Mouse (Mus musculus): ENCODE measurements around the gene Ccnf.

DNA sequence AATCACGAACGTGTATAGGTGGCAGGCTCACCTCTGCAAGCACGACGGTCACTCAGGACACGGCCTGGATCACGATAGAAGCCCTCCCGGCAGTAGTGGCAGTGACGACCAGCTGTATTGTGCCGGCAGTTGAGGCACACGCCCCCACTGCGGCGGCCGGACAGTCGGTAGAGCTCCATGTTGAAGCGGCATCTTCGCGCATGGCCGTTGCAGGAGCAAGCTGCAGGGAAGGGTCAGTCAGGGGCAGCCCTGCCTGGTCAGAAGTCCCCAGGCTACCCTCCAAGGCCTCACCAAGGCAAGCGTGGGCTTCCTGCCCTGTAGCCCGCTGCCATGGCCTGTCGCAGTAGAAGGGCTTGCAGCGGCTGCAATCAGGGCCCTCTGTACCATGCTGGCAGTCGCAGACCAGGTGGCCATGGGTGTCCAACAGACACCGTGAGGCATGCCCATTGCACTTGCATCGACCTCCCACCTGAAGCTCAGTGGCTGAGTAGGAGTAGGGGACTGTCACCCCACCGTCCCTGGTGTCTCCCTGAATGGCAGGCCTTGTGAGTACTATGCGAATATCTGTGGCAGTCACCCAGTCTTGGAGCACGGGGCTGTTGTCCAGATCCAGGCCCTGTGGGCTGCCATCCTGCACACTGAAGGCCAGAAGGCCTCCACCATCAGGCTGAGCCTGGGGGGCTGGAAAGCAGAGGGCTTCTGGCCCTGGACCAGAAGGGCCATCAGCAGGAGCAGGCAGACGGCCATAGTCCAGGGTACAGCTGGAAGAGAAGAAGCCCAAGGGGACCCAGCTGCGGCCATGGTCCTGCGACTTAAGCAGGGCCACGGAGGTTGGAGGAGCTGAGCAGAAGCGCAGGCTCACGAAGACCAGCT, 43.3 kb downstream of the Ccnf start:
- no peak for TF ChIP-seq POLR2A (IDR thresholded peaks at IDR 0.05; ENCODE audit: control insufficient read depth, low read depth, low read length)
- no peak for TF ChIP-seq CTCF (IDR thresholded peaks at IDR 0.05; ENCODE audit: control insufficient read depth, insufficient read depth, insufficient replicate concordance, low read depth, low read length)

Measured in testis, adult 2 months (tissue).